Mouse (Mus musculus) kidney, postnatal 36 days (tissue): Measurements from ENCODE around the gene Psenen.

Source experiments
- DNase-seq, 2 experiments: peaks; one replicate each; pipeline ENCODE4 v3.0.0; 2021 to 2022; ENCODE audit warnings: mixed read lengths in 2 of 2

Psenen gene

DNA sequence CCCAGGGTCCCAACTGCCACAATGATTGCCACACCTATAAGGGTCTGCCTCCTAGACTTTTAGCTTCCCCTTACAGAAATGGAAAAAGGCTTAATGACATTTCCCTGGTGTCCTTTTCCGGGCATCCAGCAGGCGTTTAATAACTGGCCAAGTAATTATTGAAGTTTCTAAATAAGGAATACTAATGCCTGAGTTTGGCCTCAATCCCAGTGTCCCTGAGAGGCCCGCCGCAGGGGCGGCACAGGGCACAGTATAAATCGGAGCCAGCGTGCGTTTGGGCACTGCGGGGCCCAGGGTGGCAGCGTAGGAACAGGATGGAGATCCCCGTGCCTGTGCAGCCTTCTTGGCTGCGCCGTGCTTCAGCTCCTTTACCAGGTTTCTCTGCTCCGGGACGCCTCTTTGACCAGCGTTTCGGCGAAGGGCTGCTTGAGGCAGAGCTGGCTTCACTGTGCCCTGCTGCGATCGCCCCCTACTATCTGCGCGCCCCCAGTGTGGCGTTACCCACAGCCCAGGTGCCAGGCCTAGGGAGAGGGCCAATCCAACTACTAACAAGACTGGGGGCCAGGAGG is 10.3 kb downstream of the Psenen start:
- peak; percentile 51 to 58 for DNase-seq

DNA sequence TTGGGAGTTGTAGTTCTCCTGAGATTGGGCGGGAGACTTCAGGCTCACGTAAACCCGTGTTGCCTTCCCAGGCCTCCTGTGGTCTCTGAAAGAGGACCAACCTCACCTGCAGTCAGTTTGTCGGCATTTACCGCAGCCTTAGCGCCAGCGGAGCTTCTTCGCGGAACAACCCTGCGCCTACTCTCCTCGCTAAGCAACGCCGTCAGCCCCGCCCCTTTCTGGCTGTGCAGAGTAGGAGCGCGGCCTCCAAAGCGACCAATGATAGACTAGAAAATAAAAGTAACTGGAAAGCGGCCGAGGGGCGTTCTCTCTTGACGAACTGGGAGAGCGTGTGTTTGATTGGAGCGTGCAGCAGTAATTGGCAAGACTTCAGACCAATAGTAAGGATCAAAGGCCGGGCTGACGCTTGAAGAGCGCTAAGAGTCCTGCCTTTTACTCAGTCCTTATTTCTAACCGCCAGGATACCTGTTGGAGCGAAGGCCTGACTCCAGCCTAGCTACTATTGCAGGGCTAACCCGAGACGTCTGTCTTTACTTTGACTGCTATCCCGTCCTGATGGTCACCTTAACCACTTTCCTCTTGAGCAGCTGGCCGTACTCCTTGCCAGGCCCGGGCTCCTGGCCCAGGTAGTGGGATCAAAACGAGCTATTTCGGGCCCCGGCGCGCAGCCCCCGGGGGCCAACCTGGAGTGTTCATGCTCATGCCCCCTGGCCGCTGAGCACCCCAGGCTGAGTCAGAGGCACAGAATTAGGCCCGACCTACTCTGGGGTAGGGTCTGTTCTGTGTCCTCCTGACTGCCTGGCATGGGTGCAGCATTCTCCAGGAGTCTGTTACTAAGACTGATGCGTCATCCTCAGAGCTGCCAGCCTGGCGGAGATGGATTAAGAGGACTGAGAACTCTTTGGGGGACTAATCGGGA is 11.1 kb downstream of the Psenen start, which contains the start of the genes Hspb6 and Proser3:
Hspb6 (plus strand) TSS at position 77 of the 919 bp plus-strand sequence.
Proser3 (minus strand) TSS at position 198 of the 919 bp plus-strand sequence.
- peak; percentile 99 for DNase-seq

DNA sequence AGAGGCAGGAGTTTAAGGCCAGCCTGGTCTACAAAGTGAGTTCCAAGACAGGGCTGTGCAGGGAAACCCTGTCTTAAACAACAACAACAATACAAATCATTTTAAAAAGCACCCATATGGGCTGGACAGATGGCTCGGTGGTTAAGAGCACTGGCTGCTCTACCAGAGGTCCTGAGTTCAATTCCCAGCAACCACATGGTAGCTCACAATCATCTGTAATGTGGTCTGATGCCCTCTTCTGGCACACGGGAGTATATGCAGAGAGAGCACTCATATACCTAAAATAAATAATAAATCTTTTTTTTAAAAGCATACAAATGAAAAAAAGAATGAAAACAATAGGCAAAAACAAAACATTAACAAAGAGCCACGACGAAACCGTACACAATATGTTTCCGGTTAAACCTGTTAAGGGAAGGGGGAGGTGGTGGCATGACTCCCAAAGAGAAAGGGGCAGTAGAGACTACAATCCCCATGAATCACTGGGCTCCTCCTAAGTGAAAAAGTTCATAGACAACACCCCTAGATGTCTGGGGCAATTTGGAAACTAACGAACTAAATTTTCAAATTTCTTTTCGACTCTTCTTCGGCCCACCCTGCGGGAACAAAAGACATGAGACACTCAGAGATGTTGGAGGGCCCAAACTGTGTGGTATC is 11.9 kb downstream of the Psenen start:
- peak in 1 of 2 experiments; percentile 67 for DNase-seq

DNA sequence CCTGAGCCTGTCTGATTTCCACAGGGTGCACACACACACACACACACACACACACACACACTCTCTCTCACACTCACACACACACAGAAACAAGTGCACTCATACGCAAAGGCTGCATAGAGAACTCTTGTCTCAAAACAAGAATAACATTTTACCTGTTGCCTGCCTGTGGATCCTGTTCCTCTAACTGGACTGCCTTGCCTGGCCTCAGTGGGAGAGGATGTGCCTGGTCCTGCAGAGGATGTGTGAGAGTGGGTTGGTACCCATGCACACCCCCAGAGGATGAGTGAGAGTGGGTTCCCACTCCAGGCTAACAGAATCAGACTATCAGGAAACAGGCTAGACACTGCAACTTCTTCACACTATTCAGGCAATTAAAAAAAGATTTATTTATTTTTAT is 12.8 kb downstream of the Psenen start:
- no peak for DNase-seq

DNA sequence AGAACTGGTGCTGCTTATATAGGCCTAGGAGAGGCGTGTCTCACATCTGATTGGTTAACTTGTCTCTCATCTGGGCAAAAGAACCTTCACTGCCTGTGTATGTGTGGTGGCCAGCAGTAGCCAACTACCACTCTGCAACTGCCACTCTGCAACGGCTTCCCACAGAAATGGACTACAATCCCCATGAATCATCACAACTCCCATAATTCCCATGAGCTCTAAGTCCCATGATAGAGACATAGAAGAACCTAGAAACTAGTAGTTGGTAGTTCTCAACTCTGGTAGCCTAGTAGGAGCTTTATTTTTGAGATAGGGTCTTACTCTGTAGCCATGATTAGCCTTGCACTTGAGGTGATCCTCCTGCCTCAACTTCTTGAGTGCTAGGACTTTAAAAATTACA is 13.5 kb downstream of the Psenen start:
- DNase-seq: no peak

DNA sequence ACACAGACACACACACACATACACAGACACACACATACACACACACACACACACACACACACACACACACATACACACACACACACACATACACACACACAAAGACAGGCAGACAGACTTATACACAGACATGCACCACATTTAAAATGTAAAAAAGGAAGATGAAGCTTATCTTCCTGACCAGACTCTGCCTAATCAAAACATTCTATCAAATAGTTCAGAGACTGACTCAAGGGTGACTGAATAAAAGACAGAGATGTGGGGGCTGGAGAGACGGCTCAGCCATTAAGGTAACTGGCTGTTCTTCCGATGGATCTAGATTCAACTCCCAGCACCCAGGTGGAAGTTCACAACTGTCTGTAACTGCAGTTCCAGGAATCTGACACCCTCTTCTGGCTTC is 19.1 kb downstream of the Psenen start:
- no peak for DNase-seq

DNA sequence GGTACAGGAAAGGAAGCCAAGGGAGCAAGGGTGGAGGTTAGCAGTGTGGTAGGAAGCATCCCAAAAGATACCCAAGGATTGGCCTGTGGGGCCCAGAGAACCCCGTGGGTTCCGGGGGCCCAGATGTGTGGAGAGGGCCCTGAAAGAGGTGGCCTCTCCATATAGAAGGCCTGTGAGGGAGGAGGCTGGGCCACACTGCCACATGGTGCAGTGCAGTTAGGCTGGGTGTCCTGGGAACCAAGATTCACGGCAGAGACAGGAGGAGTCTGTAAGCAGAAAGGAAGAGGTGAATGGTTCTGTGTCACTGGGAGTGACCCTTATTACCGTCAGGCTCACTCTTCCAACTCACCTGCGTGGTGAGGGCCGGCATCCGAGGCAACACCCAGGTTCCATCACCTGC is 22.9 kb downstream of the Psenen start:
- DNase-seq: no peak

DNA sequence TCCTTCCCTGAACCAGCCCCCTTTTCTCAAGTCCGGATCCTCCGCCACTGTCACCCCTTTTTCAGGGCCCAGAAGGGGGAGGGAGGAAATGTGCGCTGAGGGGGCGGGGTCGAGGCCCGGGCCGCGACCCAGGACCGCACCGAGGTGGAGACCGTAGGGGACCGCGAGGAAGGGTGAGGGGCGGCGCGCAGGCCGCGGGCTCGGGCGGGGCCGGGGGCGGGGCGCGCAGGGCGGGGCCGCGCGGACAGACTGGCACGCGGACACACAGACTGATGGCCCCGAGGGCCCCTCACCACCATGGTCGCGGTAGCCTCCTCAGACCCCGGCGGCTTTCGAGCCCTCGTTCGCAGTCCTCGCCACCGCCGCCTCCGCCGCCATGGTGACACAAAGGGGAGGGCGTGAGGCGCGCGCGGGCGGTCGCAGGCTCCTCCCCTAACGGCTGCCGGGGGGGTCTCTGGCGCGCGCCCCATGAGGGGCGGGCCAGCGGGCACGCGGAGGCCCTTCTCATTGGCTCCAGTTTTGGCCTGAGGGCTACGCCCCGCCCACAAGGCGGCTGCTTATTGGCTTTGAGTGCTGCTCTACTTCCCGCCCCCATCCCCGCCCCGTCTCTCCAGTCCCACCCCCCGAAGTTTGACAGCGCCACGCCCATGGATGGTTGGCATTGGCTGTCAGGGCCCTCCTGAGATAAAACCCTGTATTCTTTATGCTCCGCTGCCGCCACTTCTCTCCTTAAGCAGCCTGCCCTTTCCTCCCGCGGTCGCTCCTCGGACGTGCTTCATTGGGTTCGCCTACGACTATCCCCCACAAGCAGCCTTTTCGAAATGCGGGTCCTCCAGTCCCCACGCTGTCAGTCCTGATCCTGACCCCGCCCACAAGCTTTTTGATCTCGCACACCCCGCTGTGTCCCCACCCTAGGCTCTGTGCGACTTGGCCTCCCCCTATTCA is 28.5 kb downstream of the Psenen start, which contains the start of gene Arhgap33:
Arhgap33 (minus strand) TSS at position 428 of the 945 bp plus-strand sequence.
- DNase-seq: peak; percentile 97

- DNase-seq: no peak
Measured at GRCm38 (mm10) chr7:30533941-30534632, 29.3 kb downstream of the Psenen start.

DNA sequence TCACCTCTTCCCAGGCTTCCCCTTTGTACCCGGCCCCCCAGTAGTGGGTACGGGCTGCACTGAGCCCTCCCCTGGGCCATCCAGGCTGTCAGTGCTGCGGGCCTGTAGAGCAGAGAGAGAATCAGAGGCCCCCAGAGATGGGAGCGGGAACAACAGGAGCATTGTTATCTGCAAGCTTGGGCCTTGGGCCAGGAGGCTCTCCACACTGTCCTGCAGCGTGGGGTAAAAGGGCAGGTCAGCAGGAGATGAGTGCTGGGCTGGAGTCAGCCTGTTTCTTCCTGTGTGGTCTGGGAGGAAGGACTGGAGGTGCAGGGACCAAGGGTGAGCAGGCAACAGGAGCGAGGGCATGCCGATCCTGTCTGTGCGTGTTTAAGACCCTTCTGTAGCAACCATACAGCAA is 30.5 kb downstream of the Psenen start:
- peak; percentile 80 to 81 for DNase-seq

GRCm38 (mm10) chr7:30531291-30531815 is 32.1 kb downstream of the Psenen start:
- no peak for DNase-seq

- DNase-seq: no peak
Measured at GRCm38 (mm10) chr7:30526981-30527380, 36.4 kb downstream of the Psenen start.

- no peak for DNase-seq
Measured at GRCm38 (mm10) chr7:30526399-30526798, 37.0 kb downstream of the Psenen start.

- no peak for DNase-seq
Measured at GRCm38 (mm10) chr7:30525954-30526353, 37.5 kb downstream of the Psenen start.

- DNase-seq: no peak
Measured at GRCm38 (mm10) chr7:30524487-30524886, 38.9 kb downstream of the Psenen start.

GRCm38 (mm10) chr7:30522871-30523270 is 40.6 kb downstream of the Psenen start:
- no peak for DNase-seq

GRCm38 (mm10) chr7:30520856-30521255 is 42.6 kb downstream of the Psenen start:
- DNase-seq: no peak

DNA sequence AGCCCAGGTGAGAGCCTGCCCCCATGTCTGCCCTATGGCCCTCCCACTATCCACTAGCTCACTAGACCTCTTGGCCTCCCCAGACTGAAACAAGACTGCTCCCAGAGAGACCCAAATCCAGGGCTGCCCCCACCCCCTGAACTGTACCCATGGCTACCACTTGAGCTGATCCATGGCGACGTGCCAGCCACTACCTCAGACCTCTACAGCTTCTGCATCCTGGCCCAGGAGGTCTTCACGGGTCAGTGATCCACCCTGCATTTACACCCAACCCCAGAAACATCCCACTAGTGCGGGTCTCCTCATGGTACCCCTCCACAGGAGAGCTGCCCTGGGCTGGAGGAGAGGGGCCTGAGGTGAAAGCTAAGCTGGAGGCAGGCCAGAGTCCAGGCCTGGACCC is 43.0 kb downstream of the Psenen start:
- DNase-seq: peak; percentile 34 to 50

- no peak for DNase-seq
Measured at GRCm38 (mm10) chr7:30518325-30518724, 45.1 kb downstream of the Psenen start.

- peak in 1 of 2 experiments; percentile 24 for DNase-seq
Measured at GRCm38 (mm10) chr7:30515003-30515760, 48.2 kb downstream of the Psenen start.
